Mouse (Mus musculus) right cerebral cortex, postnatal 10 days (tissue): ENCODE data around the gene Acbd4.
A peak's percentile ranks its signal among the peaks of the same experiment; 100 is the strongest.

Source experiments
- DNase-seq, 2 experiments: peaks; one replicate each; pipeline ENCODE4 v3.0.0; 2021; ENCODE audit warnings: low spot score in 2 of 2

Acbd4 gene

DNA sequence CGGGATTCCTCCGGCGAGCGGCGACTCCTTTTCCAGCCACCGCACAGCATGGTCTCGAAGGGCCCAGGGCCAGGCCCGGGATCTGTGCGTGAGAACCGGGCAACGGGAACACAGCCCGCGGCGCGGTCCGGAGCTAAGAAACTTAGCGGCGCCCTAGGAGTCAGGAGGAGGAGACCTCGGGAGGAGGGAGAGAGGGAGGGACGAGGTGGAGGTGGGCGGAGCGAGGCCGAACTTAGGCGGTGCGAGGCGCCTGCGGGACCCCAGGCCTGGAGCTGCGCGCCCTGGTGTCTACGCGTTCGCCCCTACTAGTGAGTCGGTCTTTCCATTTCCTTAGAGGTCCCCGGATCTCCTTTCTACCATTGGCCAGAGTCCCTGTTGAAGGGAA lies at the start of gene Acbd4, which contains the start of gene Plcd3:
Acbd4 (plus strand) TSS at position 202 of the 385 bp plus-strand sequence.
Plcd3 (minus strand) TSS at position 178 of the 385 bp plus-strand sequence.
- DNase-seq: peak; percentile 79

DNA sequence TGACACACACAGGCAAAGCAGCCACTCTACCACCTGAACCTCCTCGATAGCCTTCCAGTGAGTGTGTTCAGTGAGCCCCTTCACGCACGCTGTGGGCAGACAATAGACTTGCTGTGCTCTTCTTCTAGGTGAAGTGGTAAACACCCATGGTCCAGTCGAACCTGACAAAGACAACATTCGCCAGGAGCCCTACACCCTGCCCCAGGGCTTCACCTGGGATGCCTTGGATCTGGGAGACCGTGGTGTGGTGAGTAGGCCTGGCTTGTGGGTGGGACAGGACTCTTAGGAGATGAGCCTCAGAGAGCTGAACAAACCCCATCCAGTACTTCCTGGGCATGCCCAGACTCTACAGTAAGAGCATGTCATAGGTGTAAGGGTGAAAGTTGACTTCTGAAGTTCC lies 49.4 kb upstream of the Acbd4 start:
- no peak for DNase-seq

DNA sequence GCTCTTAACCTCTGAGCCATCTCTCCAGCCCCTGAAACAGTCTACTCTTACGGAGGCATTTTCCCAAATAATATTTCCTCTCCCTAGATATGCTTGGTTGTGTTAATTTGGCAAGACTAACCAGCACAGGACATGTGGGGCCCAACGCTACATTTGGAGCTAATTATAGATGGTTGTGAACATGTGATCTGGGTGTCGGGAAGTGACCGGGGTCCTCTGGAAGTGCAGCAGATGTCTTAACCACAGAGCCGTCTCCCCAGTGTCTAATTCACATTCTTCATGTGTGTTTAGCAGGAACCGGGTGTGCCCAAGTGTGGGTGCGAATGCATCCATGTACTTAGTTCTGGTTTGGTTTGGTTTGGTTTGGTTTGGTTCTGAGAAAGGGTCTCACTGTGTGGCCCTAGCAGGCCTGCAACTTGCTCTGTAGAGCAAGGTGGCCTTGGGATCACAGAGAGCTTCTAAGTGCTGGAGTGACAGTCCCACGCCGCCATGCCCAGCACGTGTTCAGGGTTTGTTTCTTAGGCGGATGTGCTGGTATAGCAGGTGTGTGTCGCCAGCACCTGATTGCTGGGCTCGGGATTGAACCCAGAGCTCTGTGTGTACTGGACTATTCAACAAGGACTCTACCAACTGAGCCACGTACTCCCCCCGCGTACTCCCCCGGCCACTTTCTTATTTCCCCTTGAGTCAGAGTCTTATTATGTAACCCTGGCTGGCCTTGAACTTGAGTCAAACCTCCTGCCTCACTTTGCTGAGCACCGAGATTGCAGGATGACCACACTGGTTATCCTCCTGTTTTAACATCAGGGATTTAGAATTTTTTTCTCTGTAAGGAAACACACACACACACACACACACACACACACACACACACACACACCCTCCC lies 48.0 kb upstream of the Acbd4 start:
- no peak for DNase-seq

DNA sequence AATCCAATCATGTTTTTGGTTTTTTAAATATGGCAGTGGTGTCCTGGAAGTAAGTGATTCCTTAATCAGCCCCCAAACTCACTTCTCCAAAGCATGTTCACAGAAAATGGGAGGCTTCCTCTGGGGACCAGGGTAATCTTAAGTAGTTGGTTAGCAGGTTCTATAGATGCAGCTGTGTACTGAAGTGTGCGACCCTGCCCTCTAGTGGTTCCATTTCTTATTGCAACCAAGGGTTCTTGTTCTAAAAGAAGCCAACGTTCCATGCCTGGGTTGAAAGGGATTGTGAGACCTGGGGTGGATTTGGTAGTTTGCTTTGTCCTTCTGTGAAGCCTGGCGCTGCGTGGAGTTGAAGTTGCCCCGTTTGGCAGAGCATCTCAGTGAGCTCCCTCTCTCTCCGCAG lies 46.7 kb upstream of the Acbd4 start:
- peak; percentile 83 to 86 for DNase-seq

DNA sequence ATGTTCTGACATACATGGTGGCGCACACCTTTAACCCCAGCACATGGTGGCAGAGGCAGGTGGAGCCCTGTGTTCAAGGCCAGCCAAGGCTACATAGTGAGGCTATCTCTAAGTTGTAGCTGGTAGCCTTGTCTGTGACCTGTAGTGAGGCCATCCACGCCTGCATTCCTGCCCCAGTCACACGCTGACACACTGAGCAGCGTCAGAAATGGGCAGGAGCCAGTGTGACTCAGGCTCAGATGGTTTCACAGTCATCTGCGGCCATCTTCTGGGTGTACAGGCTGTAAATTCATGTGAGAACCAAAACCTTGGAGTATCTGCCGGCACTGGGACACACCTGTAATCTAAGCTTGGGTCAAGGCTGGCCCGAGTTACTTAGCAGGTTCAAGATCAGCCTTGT lies 44.8 kb upstream of the Acbd4 start:
- no peak for DNase-seq

DNA sequence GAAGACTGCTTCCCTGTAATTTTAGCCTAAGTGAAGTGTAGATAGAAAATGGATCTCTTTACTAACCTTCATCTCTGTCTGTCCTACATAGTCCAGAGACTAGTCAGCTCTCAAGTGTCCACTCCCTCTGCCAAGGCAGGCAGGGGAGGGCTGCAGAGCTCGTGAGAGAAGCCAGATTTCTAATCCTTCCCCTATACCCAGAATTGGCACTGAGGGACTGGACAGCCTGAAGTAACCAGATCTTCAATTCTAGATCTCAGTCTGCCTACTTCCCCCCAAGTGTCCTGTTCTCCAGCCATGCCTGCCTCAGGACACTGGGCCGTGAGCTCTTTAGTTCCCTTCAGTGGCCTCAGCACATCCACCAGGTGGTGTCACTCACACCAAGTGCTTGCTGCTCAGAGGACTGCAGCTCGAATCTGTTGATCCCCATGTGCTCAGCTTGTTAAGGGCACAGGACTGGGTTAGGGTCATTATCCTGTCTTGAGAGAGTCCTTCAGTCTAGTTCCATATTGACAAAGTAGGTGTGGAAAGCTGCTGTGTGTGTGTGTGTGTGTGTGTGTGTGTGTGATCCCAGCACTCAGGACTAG lies 42.9 kb upstream of the Acbd4 start:
- no peak for DNase-seq

DNA sequence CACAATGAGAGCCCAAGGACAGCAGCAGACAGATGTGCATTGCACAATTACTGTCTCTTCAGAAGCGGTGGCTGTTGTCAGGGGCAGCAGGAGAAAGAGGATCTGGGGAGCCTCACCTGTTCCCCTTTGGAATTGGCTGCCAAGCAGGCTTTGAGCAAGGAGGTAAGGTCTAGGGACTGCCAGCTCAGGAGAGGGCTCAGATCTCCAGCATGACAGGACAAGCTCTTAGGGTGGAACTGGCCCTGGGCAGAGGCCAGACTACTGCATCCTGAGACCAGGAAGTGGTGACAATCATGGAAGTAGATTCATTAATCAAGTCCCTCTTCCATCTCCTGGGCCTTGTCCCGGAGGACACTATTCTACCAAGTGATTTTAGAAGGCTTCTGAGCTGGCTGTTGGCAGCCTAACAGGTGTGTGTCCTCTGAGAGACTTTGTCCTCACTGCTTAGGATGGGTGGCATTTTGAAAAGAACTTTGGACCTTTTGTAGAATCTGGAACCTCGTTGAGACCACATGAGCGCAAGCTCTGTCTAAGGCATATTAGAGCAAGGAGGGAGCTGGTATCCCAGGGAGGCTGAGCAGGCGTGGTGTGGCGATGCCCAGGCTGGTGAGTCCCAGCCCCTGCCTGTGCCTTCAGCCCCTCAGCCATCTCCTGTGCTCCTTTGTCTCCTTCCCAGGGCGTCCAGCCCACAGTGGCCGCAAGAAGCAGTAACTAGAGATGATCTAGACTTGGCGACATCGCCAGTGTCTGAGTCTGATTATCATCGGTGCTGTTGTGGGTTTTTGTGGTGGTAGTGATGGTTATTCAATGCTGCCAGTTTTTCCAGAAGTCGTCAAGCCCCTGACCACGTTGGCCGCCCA lies 35.1 kb upstream of the Acbd4 start:
- no peak for DNase-seq

DNA sequence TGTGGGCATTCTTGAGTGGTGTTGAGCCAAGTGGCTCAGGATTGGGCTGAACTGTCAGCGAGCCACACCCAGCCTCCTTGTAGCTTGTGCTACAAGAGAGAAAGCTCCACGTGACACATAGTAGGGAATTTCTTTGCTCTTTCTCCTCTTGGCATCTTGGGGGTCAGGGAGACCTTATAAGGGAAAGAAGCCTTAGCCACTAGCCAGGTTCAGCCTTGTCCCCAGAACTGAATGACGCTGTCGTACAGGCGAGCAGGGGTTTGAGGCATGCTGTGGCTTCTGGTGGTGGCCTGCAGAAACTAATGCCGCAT lies 34.5 kb upstream of the Acbd4 start:
- DNase-seq: no peak

DNA sequence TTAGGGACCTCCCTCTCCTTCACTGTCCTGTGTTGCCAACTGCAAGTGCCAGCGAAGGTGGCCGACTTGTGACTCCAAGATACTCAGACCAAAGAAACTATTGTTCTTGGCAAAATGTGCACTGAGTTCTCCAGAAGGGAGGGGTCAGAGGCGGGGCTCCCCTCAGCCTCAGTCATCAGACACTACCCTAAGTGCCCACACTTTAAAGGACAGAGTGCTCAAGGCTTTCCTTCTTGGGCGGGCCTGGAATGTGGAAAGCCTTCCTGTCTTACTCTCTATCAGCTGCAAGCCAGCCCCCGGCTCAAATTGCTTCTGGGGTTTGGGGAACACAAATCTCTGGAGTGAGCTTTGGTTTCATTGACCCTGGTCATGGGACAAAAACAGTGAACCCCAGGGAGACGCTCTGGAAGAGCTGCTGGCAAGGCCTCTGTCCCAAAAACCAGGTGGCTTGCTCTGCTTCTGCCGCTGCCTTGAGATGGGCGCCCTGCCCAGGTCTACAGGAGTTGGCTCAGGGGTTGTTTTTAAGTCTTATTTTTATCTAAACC lies 34.0 kb upstream of the Acbd4 start:
- no peak for DNase-seq

DNA sequence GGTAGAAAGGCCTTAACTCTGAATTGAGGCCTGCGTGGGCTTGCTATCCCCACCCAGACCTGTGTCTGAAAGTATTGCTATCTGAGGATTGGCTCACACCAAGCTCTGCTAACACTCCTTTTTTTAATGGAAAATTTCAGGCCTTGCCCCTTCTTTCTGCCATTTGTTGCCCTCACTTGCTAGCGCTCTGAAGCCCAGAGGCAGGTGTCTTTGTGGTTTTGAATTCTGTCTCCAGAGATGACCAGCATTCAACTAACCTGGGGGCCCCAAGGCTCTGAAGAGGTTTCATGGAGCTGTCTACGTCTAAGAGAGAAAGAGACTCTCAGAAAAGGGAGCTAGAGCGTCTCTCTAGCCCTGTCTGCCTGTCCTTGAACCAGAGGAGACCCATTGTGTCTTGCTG lies 33.2 kb upstream of the Acbd4 start:
- DNase-seq: peak in 1 of 2 experiments; percentile 17

DNA sequence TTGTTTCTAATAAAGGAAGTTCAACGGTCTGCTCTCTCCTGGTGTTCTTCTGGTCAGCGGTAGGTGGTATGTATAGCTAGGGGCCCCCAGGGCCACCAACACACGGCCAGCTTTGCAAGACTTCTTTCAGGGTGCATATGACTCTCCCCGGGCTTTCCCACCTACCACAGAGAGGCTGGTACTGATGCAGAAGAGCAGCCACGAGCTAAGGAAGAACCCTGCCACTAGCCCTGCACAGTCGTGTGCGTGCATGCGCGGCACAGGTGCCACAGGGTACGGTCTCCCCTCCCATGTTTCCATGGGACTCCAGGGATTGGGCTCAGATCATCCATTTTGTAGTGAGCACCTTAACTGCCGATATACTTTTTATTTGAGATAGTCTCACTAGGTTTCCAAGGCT lies 32.6 kb upstream of the Acbd4 start:
- DNase-seq: no peak

DNA sequence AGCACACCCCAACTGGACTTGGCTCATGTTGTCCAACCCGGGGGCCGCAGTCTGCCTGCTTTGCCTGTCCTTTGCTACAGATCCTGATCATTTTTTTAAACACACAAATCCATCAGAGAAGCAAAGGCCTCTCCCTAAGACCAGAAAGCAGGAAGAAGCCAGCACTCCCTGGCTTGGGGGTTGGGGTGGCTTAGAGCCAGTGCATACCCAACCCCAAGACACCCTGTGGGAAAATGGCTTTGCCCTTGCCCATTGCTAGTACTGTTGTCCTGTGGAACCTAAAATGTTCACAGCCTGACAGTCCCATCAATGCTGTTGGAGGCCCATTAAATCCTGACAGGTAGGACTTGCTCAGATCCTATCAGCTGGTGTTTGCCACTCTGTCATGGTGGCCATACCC lies 31.8 kb upstream of the Acbd4 start:
- peak in 1 of 2 experiments; percentile 16 for DNase-seq

DNA sequence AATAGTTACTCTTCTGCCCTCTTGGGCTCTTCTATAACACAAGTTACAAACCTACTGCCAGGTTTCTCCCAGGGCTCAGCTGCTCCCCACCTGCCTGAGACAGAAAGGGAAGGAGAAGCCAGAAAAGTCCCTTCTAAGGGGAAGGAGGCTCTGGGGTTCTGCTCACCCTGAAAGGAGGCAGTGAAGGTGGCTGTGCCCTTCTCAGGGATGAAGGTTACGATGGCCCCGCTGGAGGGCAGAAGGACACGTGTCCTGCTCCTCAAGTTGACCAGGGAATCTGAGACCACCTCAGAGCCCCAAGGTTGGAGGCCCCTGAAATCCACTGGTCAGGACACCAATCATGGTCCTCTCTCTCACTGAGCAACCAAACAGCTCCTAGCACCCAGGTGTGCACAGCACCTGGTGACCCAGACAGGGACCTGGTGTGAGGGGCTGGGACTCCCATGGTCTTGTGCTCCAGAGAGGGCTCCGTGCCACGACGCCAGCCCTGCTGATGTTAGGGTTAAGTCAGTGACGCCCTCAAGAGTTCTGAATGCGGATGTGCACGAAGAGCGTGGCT lies 31.1 kb upstream of the Acbd4 start:
- no peak for DNase-seq

DNA sequence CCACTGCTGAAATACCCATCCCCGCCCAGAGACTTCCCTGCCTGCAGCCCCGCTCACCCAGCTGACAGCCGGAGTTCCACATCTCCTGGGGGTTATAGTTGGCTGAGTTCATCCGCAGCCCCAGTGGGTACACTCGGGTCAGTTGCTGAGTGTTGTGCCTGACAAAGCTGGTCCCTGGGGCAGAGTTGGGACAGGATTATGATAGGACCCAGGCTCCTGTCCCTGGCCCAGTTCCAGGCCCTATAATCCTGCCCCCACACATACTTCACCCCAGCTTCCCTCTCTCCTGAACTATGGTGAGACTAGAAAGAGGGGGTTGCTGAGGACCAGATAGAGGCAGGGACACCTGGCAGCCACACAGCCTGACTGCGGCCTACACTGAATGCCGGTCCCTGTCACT lies 27.8 kb upstream of the Acbd4 start:
- no peak for DNase-seq

DNA sequence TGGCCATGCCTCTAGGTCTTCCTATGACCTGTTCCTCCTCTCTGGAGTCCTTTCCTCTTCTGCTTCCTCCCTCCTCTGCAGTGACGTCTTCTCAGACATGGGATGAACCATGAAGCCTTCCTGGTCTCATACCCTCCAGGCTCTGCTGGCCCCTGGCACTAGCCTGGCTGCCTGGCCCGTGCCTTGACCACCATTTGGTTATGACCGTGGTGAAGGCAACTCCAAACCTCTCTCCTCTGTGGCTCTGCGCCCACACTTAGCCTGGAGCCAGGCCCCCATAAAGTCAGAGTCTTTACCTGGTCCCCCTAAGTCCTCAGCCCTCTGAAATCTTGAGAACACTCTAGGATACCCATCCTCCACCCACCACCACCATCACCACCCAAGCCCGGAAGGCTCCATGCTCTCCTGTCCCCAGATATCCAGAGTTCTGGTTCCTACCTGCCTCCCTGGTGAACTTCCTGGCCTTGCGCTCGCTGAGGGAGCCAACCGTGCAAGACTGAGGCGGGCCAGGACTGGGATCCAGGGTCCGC lies 27.3 kb upstream of the Acbd4 start:
- no peak for DNase-seq

DNA sequence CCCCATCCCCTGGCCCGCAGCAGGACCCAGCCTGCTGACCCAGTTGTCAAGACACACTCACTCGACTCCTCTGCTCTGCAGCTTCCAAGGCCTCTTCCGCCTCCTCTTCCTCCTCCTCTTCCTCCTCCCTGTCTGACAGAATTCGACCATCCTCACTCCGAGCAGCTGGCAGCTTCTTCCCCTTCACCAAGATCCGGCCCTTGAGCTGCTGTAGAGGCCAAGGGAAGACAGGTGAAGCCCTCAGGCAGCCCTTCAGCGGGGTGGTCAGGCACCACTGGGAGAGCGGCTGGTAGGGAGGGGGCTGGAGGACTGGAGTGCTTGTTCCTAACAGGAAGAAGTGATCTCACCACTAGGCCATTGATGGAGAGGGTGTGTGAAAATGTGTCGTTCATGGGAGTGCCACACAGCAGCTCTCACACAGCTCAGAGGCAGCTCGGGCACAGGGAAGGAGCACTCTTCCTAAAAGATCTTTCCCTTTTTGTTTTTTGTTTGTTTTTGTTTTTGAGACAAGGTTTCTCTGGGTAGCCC lies 26.6 kb upstream of the Acbd4 start:
- DNase-seq: no peak

DNA sequence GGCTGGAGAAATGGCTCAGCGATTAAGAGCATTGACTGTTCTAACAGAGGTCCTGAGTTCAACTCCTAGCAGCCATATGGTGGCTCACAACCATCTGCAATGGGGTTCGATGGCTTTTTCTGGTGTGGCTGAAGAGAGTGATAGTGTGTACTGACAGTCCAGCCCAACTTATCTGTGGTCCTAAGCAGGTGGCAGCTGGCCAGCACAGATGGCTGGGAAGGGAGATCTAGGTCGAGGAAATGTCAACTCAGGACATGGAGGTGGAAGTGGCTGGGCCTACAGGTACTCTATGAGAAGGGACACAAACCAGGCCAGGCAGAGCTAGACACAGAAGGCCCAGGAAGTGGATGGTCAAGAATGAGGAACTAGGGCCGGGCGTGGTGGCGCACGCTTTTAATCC lies 25.5 kb upstream of the Acbd4 start:
- no peak for DNase-seq

DNA sequence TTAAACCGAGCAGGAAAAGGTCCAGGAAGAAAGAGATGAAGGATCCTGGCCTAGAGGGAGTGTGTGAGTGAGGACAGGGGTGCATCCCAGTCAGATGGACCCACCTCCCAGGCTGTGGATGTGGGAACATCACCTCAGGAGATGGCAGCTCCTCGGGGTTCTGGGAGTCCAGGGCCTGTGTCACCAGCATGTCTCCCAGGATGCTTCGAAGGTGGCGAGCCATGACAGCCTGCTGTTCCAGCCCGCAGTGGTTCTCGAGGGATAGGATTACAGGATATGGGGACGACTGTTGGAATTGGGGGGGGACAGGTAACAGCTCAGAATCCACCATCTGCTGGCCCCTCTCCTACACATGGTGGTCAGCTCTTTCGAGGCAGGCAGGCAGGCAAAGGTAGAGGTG lies 24.9 kb upstream of the Acbd4 start:
- no peak for DNase-seq

DNA sequence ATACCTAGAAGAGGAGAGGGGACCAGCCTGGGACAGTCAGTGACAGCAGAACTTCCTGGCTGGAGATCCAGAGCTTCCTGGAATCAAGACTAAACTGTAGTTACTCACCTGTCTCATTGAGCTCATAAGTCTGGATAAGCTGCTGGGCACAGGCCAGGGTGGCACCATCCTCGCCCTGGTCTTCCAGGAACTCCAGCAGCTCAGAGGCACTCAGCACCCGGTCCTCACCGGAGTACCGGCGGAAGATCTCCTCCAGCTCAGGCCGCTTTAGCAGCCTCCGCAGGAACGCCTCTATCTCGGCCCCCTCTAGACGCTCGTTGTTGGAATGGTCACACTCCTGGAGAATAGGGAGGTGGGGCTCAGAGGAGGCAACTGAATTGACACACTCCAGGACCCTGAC lies 23.4 kb upstream of the Acbd4 start:
- DNase-seq: no peak

DNA sequence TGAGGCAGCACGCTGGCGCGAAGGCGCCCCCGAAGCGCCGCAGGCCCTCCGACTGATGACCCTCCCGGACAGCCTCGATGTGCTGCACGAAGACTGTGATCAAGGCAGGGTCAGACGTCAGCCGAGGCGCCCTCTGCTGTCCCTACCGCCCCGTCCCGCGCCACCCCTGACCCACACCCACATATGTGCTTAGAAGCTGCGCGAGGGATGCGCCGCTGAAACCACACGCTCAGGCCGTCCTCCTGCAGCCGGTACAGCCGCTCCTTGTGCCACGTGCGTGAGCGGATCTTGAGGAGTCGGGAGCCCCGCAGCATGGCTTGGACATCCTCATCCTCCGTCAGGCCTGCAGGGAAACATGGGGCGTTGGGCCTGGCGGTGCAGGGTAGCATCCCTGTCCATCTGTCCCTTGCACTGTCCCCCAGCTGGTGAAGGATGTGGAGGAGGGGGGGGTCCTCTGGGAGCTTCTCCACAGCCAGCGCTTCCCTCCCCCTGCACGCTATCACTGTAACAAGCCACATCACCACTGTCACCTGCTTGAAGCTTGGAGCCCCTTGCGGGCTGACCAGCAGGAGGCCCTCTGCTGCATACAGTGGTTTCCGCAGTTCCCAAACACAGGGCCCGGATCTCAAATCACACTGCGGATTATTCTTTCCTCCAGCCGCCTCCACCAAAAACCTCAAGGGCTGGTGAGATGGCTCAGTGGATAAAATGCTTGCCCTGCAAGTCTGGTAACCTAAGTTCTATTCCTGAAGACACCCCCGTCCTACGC lies 21.0 kb upstream of the Acbd4 start:
- no peak for DNase-seq

DNA sequence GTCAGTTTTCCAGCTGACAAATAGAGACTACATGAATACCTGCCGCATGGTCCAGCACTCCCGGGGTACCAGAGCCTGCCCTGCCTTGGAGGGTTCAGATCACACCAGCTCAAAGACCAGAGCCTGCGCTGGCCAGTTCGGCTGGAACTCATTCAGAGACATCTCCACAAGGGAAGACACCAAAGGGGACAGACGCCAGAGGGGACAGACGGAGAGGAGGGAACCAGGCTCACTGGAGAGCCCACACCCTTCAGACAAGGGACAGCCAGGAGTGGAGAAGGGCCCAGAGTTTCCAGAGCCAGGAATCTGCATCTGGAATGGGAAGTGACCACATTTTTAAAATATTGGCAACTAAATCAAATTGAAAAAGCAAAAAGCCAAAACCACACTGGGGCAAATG lies 19.9 kb upstream of the Acbd4 start:
- no peak for DNase-seq
